Mouse (Mus musculus) lung, embryonic 16.5 days (tissue): ENCODE measurements at regions not wholly inside any gene's neighbourhood (a gene's known extent, or its start where the extent isn't known, plus 50 kb on each side); places are given as distances from the start of the nearest gene placed in this dataset.
A peak's percentile ranks its signal among the peaks of the same experiment; 100 is the strongest.

Source experiments
- ATAC-seq: fragments of 200-750 bp; cut with Nextera tagmentation; 2 replicates; pipeline ENCODE4 v1.8.0; 2017; ENCODE audit warnings: low read depth, mild to moderate bottlenecking, moderate library complexity
- H3K27ac ChIP-seq: fragments of 300-500 bp; sonication (generic); 2 replicates; pipeline ENCODE4 v1.5.1; 2014; ENCODE audit warnings: mild to moderate bottlenecking, control low read depth, low read length
- H3K27me3 ChIP-seq: fragments of 300-500 bp; sonication (generic); 2 replicates; pipeline ENCODE4 v1.6.1; 2014; ENCODE audit warnings: low read depth, low read length, mixed read lengths; ENCODE audit not compliant: control insufficient read depth, insufficient read depth
- H3K36me3 ChIP-seq: fragments of 300-500 bp; sonication (generic); 2 replicates; pipeline ENCODE4 v1.6.1; 2014; ENCODE audit warnings: low read length; ENCODE audit not compliant: control insufficient read depth, insufficient read depth
- H3K4me1 ChIP-seq: fragments of 300-500 bp; sonication (generic); replicated peaks from 2 replicates; pipeline ENCODE4 v1.6.1; 2014; ENCODE audit warnings: low read length, mixed read lengths; ENCODE audit not compliant: control insufficient read depth, insufficient read depth
- H3K4me2 ChIP-seq: fragments of 300-500 bp; sonication (generic); 2 replicates; pipeline ENCODE4 v1.6.1; 2014; ENCODE audit warnings: low read depth, low read length, control low read depth
- H3K4me3 ChIP-seq: fragments of 300-500 bp; sonication (generic); 2 replicates; pipeline ENCODE4 v1.5.1; 2014; ENCODE audit warnings: mild to moderate bottlenecking, low read length, control low read depth
- H3K9ac ChIP-seq: fragments of 300-500 bp; sonication (generic); 2 replicates; pipeline ENCODE4 v1.6.1; 2014; ENCODE audit warnings: low read length, control low read depth
- H3K9me3 ChIP-seq: fragments of 300-500 bp; sonication (generic); 2 replicates; pipeline ENCODE4 v1.6.1; 2016; ENCODE audit warnings: low read length; ENCODE audit not compliant: control insufficient read depth
- WGBS: fragments of 180-500 bp; shearing (Covaris S2); extraction: QIAGEN DNeasy Blood & Tissue Kit; methylation state at CpG from one replicate; pipeline ENCODE4 v1.1.7; 2014; 5-methylcytosine and 5-hydroxymethylcytosine counted together

DNA sequence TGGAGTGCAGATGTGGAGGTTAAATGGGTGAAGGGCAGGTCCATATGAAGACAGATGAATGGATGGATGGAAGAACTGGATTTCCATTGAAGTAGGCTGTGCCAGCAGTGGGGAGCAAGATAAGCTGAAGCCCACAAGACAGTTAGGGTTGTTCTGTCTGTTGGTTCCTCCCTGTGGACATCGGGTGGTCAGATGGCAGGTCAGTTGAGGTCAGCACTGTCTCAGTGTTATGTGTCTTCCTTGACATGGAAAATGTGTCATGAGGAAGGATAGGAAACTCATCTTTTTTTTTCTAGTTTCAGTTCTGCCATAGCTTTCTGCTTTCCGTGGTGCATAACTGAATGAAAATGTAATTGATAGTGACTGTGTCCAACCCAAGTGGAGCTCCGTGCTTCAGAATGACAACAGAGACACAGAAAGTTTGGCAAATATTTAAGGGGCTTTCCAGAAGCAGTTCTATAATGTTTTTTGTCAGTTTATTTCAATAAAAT lies 297.2 kb downstream of the Ankrd50 start:
- 78% methylated on average over 3 of the region's 3 CpGs for WGBS
- no peaks in the 10 kb centered on the region for H3K36me3 ChIP-seq
- H3K4me3 ChIP-seq = no peak overlapping the region
- H3K27ac ChIP-seq = no peak overlapping the region
- H3K4me2 ChIP-seq = no peak overlapping the region
- H3K9me3 ChIP-seq = no peaks in the 10 kb centered on the region
- no peak for ATAC-seq
- H3K4me1 ChIP-seq = no peaks in the 10 kb centered on the region
- H3K9ac ChIP-seq = no peak overlapping the region
- no peaks in the 10 kb centered on the region for H3K27me3 ChIP-seq

- H3K9me3 ChIP-seq = no peaks in the 10 kb centered on the region
- 83% methylated on average over 1 of the region's 1 CpGs for WGBS
- H3K4me1 ChIP-seq = no peaks in the 10 kb centered on the region
- H3K36me3 ChIP-seq = no peaks in the 10 kb centered on the region
- no peak overlapping the region for H3K4me2 ChIP-seq
- H3K4me3 ChIP-seq = no peak overlapping the region
- H3K27me3 ChIP-seq = no peaks in the 10 kb centered on the region
- no peak overlapping the region for H3K9ac ChIP-seq
- H3K27ac ChIP-seq = no peak overlapping the region
- no peak for ATAC-seq
These were observed 298.1 kb downstream of the Ankrd50 start for GRCm38 (mm10) chr3:38186503-38186902.

- no peaks in the 10 kb centered on the region for H3K36me3 ChIP-seq
- H3K4me1 ChIP-seq = peaks cover 4% of the 10 kb centered on the region; the same call in 1 of the 2 replicates
- H3K27me3 ChIP-seq = no peaks in the 10 kb centered on the region
- no peaks in the 10 kb centered on the region for H3K9me3 ChIP-seq
- H3K27ac ChIP-seq = no peak overlapping the region
- H3K4me2 ChIP-seq = no peak overlapping the region
- no peak for ATAC-seq
- H3K4me3 ChIP-seq = no peak overlapping the region
- no peak overlapping the region for H3K9ac ChIP-seq
These were observed 306.3 kb downstream of the Ankrd50 start for GRCm38 (mm10) chr3:38178295-38178694.

DNA sequence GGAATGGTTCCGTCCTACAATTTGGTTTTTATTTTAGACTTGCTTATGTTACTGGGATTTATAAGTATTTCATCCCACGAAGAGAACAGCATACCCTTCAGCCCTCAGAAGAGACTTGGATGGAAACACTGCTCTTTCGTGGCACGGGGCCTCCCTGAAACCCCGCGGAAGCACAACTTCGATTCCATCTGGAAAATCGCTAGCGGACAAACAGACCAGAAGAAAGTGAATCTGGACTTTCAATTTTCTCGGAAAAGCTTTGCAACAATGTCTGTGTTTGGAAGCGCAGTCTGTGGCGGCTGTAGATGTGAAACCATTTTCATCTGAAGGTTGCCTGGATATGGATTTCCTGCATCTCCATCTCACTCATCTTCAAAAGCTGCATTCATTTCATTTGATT lies 308.7 kb downstream of the Ankrd50 start:
- 79% methylated on average over 12 of the region's 12 CpGs for WGBS
- H3K9ac ChIP-seq = no peak overlapping the region
- no peak overlapping the region for H3K4me3 ChIP-seq
- H3K27me3 ChIP-seq = no peaks in the 10 kb centered on the region
- H3K27ac ChIP-seq = no peak overlapping the region
- H3K4me2 ChIP-seq = no peak overlapping the region
- H3K36me3 ChIP-seq = no peaks in the 10 kb centered on the region
- H3K9me3 ChIP-seq = no peaks in the 10 kb centered on the region
- H3K4me1 ChIP-seq = peaks cover 4% of the 10 kb centered on the region; the same call in 1 of the 2 replicates
- no peak for ATAC-seq

- Histone ChIP-seq H3K36me3 (no peaks in the 10 kb centered on the region), H3K4me3 (no peak overlapping the region), H3K27ac (no peak overlapping the region), H3K27me3 (no peaks in the 10 kb centered on the region), H3K4me2 (no peak overlapping the region), H3K4me1 (peaks cover 4% of the 10 kb centered on the region; the same call in 1 of the 2 replicates), H3K9ac (no peak overlapping the region), H3K9me3 (no peaks in the 10 kb centered on the region)
- peak; percentile 10; the same call in 1 of the 2 replicates for ATAC-seq
- WGBS = 56% methylated on average over 8 of the region's 8 CpGs
These were observed 309.8 kb downstream of the Ankrd50 start for GRCm38 (mm10) chr3:38174735-38175280.

- Histone ChIP-seq H3K4me3 (no peak overlapping the region), H3K27me3 (no peaks in the 10 kb centered on the region), H3K9ac (no peak overlapping the region), H3K9me3 (no peaks in the 10 kb centered on the region), H3K4me1 (peaks cover 3% of the 10 kb centered on the region; the same call in 1 of the 2 replicates), H3K27ac (no peak overlapping the region), H3K36me3 (no peaks in the 10 kb centered on the region), H3K4me2 (no peak overlapping the region)
- 40% methylated on average over 1 of the region's 1 CpGs for WGBS
- no peak for ATAC-seq
These were observed 332.2 kb downstream of the Ankrd50 start for GRCm38 (mm10) chr3:38152408-38152807.

DNA sequence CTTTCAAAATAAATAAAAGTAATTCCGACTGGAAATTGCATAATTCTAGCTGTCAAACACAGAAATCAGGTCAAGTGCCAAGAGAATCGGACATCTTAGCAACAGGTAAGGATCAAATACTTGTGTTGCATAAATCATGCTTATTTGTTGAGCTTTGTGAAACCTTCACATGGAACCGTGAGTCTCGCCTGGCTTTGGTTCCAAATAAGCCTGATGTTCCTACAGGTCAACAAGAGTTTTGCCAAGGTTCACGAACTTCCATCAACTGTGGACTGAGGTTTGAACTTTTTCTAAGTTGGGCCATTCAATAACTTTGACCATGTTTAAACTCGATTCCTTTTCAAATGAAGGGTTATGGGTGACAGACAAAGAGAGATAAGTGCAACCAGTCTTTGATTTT lies 332.8 kb downstream of the Ankrd50 start:
- no peak for ATAC-seq
- H3K4me1 ChIP-seq = peaks cover 3% of the 10 kb centered on the region; the same call in 1 of the 2 replicates
- 63% methylated on average over 6 of the region's 6 CpGs for WGBS
- no peaks in the 10 kb centered on the region for H3K36me3 ChIP-seq
- no peak overlapping the region for H3K4me2 ChIP-seq
- H3K27me3 ChIP-seq = no peaks in the 10 kb centered on the region
- no peaks in the 10 kb centered on the region for H3K9me3 ChIP-seq
- H3K27ac ChIP-seq = no peak overlapping the region
- H3K4me3 ChIP-seq = no peak overlapping the region
- no peak overlapping the region for H3K9ac ChIP-seq

GRCm38 (mm10) chr3:38146663-38147062 lies 338.0 kb downstream of the Ankrd50 start:
- Histone ChIP-seq H3K36me3 (no peaks in the 10 kb centered on the region), H3K27ac (no peak overlapping the region), H3K4me3 (no peak overlapping the region), H3K4me2 (no peak overlapping the region), H3K9me3 (no peaks in the 10 kb centered on the region), H3K27me3 (no peaks in the 10 kb centered on the region), H3K9ac (no peak overlapping the region), H3K4me1 (peaks cover 21% of the 10 kb centered on the region)
- WGBS = 80% methylated on average over 2 of the region's 2 CpGs
- ATAC-seq = no peak

GRCm38 (mm10) chr3:38145444-38145843 lies 339.2 kb downstream of the Ankrd50 start:
- H3K4me1 ChIP-seq = peaks cover 21% of the 10 kb centered on the region
- no peak overlapping the region for H3K9ac ChIP-seq
- 43% methylated on average over 2 of the region's 2 CpGs for WGBS
- no peak overlapping the region for H3K4me3 ChIP-seq
- peak; percentile 72 for ATAC-seq
- H3K36me3 ChIP-seq = no peaks in the 10 kb centered on the region
- peak overlapping the region; percentile 65; the same call in 1 of the 2 replicates for H3K27ac ChIP-seq
- H3K27me3 ChIP-seq = no peaks in the 10 kb centered on the region
- H3K9me3 ChIP-seq = no peaks in the 10 kb centered on the region
- H3K4me2 ChIP-seq = no peak overlapping the region

GRCm38 (mm10) chr3:38144650-38145049 lies 340.0 kb downstream of the Ankrd50 start:
- Histone ChIP-seq H3K4me1 (peaks cover 21% of the 10 kb centered on the region), H3K36me3 (no peaks in the 10 kb centered on the region), H3K9me3 (no peaks in the 10 kb centered on the region), H3K27me3 (no peaks in the 10 kb centered on the region), H3K4me3 (no peak overlapping the region), H3K4me2 (no peak overlapping the region), H3K27ac (0 out of 2 replicates have a peak overlapping the region, but pooled peaks have one; percentile 65), H3K9ac (no peak overlapping the region)
- ATAC-seq = no peak
